Mouse (Mus musculus) cerebellum, adult 2 months (tissue): Measurements from ENCODE around the gene Dixdc1. TPM values are rescaled to one million over a fixed set of nuclear protein-coding genes. Genes with fewer than 3 reads are reported as not detected.

Experiments
- DNase-seq, 2 experiments: peaks; one replicate each; pipeline ENCODE4 v3.0.0; 2021
- H3K27ac ChIP-seq: fragments of 200-500 bp; 2 replicates; pipeline ENCODE4 v1.5.1; 2012; ENCODE audit warnings: low read length, control low read depth, inconsistent platforms; ENCODE audit not compliant: insufficient read depth
- H3K27me3 ChIP-seq: fragments of 200-500 bp; 2 replicates; pipeline ENCODE4 v1.6.1; 2012; ENCODE audit warnings: inconsistent platforms, mild to moderate bottlenecking, low read length, moderate library complexity; ENCODE audit not compliant: control insufficient read depth, insufficient read depth
- H3K4me1 ChIP-seq: fragments of 200-500 bp; 2 replicates; pipeline ENCODE4 v1.6.1; 2011; ENCODE audit warnings: low read length; ENCODE audit not compliant: control insufficient read depth, insufficient read depth
- H3K4me3 ChIP-seq: fragments of 200-500 bp; replicated peaks from 2 replicates; pipeline ENCODE3; 2011; ENCODE audit warnings: mild to moderate bottlenecking, low read depth, low read length, control low read depth; ENCODE audit not compliant: insufficient read depth
- CTCF ChIP-seq: fragments of 200-500 bp; IDR thresholded peaks from 2 replicates; pipeline ENCODE4 v1.5.1; 2011; ENCODE audit warnings: low read depth, mild to moderate bottlenecking, control low read depth, low read length, moderate library complexity, borderline replicate concordance; ENCODE audit not compliant: insufficient read depth
- POLR2A ChIP-seq: fragments of 200-500 bp; IDR thresholded peaks from 2 replicates; pipeline ENCODE4 v1.6.1; 2011; ENCODE audit warnings: low read length, control low read depth, borderline replicate concordance; ENCODE audit not compliant: insufficient read depth
- WGBS: fragments of 180-500 bp; shearing (Covaris S2); methylation state at CpG from one replicate; pipeline ENCODE4 v1.1.7; 2018; 5-methylcytosine and 5-hydroxymethylcytosine counted together
- polyA plus RNA-seq: library from polyadenylated mRNA; depleted of rRNA; stranded (reverse); fragments of >200 nt; gene quantifications from 2 replicates; pipeline ENCODE4 v1.2.3, GENCODE M21; 2012

Gene Dixdc1
- polyA plus RNA-seq, 1 experiment = 81.7 TPM

- Histone ChIP-seq H3K27me3 (no peaks in the 10 kb centered on the region), H3K4me3 (peak overlapping the region; percentile 22), H3K4me1 (peaks cover 26% of the 10 kb centered on the region), H3K27ac (peak overlapping the region; percentile 66)
- no peak for TF ChIP-seq CTCF
- no peak for TF ChIP-seq POLR2A
- WGBS = 5% methylated on average over 7 of the region's 7 CpGs
- peak; percentile 87 to 92 for DNase-seq
These were observed 15.9 kb downstream of the Dixdc1 start for GRCm38 (mm10) chr9:50723406-50723805.

- peak; percentile 66 to 69 for DNase-seq
- 5% methylated on average over 8 of the region's 8 CpGs for WGBS
- H3K27me3 ChIP-seq = no peaks in the 10 kb centered on the region
- peak overlapping the region; percentile 8 for H3K4me3 ChIP-seq
- no peak for TF ChIP-seq POLR2A
- no peak for TF ChIP-seq CTCF
- H3K4me1 ChIP-seq = peaks cover 26% of the 10 kb centered on the region
- peak overlapping the region; percentile 85 for H3K27ac ChIP-seq
These were observed 16.8 kb downstream of the Dixdc1 start for GRCm38 (mm10) chr9:50722451-50722911.

GRCm38 (mm10) chr9:50721061-50721460, 18.3 kb downstream of the Dixdc1 start:
- Histone ChIP-seq H3K27ac (peak overlapping the region; percentile 32), H3K4me1 (peaks cover 33% of the 10 kb centered on the region), H3K4me3 (no peak overlapping the region), H3K27me3 (no peaks in the 10 kb centered on the region)
- peak in 1 of 2 experiments; percentile 29 for DNase-seq
- TF ChIP-seq CTCF (no peak), POLR2A (no peak)
- WGBS = 43% methylated on average over 12 of the region's 12 CpGs

- TF ChIP-seq POLR2A = no peak
- no peak for TF ChIP-seq CTCF
- WGBS = 59% methylated on average over 4 of the region's 4 CpGs
- Histone ChIP-seq H3K27ac (no peak overlapping the region), H3K27me3 (no peaks in the 10 kb centered on the region), H3K4me3 (no peak overlapping the region), H3K4me1 (peaks cover 34% of the 10 kb centered on the region)
- DNase-seq = no peak
These were observed 20.4 kb downstream of the Dixdc1 start for GRCm38 (mm10) chr9:50718878-50719277.

DNA sequence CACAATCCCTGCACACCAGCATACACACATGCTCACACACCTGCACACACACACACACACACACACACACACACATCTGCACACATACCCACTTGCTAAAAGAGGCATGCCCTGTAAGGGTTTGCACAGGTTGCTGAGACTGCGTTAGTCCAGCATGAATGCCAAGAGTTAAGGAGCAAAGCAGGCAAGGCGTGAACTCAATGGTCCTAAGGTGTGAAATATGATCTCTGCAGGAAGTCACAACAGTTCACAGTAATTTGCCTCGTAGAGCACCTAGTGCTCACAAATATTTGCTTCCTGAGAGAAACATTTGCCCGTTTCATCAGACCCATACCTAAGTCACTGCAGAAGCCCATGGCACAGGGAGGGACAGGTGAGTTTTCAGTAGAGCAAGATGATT, 25.1 kb downstream of the Dixdc1 start:
- Histone ChIP-seq H3K4me1 (peaks cover 14% of the 10 kb centered on the region), H3K27ac (no peak overlapping the region), H3K27me3 (no peaks in the 10 kb centered on the region), H3K4me3 (no peak overlapping the region)
- 20% methylated on average over 4 of the region's 4 CpGs for WGBS
- no peak for TF ChIP-seq CTCF
- TF ChIP-seq POLR2A = no peak
- DNase-seq = no peak

GRCm38 (mm10) chr9:50711337-50711736, 28.0 kb downstream of the Dixdc1 start:
- 84% methylated on average over 4 of the region's 4 CpGs for WGBS
- TF ChIP-seq CTCF (no peak), POLR2A (no peak)
- no peak for DNase-seq

DNA sequence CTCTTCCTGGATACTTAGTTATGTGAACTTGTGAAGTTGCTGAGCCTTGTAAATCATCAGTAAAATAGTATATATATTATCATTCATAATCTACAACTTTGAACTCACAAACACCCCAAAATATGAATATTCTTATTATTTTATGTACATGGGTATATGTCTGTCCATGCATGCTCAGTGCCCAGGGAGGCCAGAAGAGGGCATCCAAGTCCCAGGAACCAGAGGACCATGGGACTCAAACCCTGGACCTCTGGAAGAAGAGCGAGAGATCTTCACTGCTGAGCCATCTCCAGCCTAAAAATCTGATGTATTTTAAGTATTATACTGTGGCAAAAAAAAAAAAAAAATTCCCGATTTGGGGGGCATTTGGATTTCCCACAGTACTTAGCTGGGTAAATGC, 30.2 kb downstream of the Dixdc1 start:
- no peaks in the 10 kb centered on the region for H3K27me3 ChIP-seq
- H3K4me3 ChIP-seq = no peak overlapping the region
- no peak overlapping the region for H3K27ac ChIP-seq
- H3K4me1 ChIP-seq = peaks cover 2% of the 10 kb centered on the region
- TF ChIP-seq POLR2A (no peak), CTCF (peak; percentile 76)
- WGBS = 13% methylated on average over 2 of the region's 2 CpGs
- DNase-seq = peak; percentile 52 to 56

More at GRCm38 (mm10) chr9:50711337-50711736, 28.0 kb downstream of the Dixdc1 start:
- H3K27me3 ChIP-seq = no peaks in the 10 kb centered on the region
- no peak overlapping the region for H3K27ac ChIP-seq
- peaks cover 7% of the 10 kb centered on the region for H3K4me1 ChIP-seq
- H3K4me3 ChIP-seq = no peak overlapping the region

GRCm38 (mm10) chr9:50704907-50705306, 34.4 kb downstream of the Dixdc1 start:
- Histone ChIP-seq H3K4me3 (no peak overlapping the region), H3K27me3 (no peaks in the 10 kb centered on the region), H3K27ac (no peak overlapping the region), H3K4me1 (peaks cover 6% of the 10 kb centered on the region)
- WGBS = 59% methylated on average over 6 of the region's 6 CpGs
- DNase-seq = no peak
- TF ChIP-seq POLR2A = no peak
- no peak for TF ChIP-seq CTCF
